Mouse (Mus musculus): ENCODE results near the gene Zfp950. TPM values are rescaled to one million over a fixed set of nuclear protein-coding genes. Genes with fewer than 3 reads are reported as not detected.

The Zfp950 gene
- polyA plus RNA-seq, 1 experiment = 5.7 TPM

DNA sequence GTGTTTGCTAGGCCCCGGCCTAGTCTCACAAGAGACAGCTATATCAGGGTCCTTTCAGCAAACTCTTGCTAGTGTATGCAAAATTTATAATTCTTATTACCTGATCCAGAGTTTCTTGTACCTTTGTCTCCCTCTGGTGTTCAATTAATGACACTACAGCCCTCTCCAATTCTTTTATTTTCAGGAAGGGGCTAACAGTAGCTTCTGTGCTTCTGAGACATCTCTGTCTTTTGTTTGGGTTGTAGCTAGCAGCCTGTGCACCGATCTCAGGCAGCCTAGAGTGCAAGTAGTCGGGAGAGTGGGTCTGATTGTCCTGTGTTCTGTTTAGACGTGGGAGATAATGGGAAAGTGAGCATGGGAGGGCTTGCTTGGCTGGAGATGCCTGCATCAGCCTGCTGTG, 42.9 kb downstream of the Zfp950 start:
- 15% methylated on average over 4 of the region's 4 CpGs for WGBS
- Histone ChIP-seq H3K4me1 (ENCODE audit: control insufficient read depth, insufficient read depth, low read length) (no peaks in the 10 kb centered on the region), H3K4me3 (replicated peaks; ENCODE audit: extremely low read depth, low read depth, low read length) (no peak overlapping the region)
- no peak for DNase-seq
- no peak for TF ChIP-seq CTCF (IDR thresholded peaks at IDR 0.05; ENCODE audit: insufficient read depth, low read length)
- TF ChIP-seq POLR2A (IDR thresholded peaks at IDR 0.05; ENCODE audit: borderline replicate concordance, extremely low read depth, low read depth, low read length) = no peak

DNA sequence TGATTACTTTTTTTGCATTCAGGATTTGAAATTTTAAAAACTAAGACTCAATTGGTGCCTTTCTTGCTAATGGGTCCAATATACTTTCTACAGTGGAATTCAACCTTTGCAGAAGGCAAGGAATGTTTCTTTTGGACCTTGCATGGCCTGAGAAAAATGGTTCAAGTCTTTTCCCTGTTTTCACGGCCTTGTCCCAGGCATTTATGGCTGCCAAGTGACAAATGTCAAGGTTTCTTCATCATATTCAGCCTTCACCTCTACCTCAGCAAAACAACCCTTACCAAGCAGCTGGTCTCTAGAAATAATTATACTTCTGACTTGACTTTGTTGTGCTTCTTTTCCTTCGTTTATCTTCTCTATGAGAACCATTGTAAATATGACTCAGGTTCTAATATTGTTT, 43.9 kb downstream of the Zfp950 start:
- TF ChIP-seq POLR2A (IDR thresholded peaks at IDR 0.05; ENCODE audit: borderline replicate concordance, extremely low read depth, low read depth, low read length) (no peak), CTCF (IDR thresholded peaks at IDR 0.05; ENCODE audit: insufficient read depth, low read length) (no peak)
- 73% methylated on average over 2 of the region's 2 CpGs for WGBS
- no peak for DNase-seq
- Histone ChIP-seq H3K4me1 (ENCODE audit: control insufficient read depth, insufficient read depth, low read length) (no peaks in the 10 kb centered on the region), H3K4me3 (replicated peaks; ENCODE audit: extremely low read depth, low read depth, low read length) (no peak overlapping the region)

DNA sequence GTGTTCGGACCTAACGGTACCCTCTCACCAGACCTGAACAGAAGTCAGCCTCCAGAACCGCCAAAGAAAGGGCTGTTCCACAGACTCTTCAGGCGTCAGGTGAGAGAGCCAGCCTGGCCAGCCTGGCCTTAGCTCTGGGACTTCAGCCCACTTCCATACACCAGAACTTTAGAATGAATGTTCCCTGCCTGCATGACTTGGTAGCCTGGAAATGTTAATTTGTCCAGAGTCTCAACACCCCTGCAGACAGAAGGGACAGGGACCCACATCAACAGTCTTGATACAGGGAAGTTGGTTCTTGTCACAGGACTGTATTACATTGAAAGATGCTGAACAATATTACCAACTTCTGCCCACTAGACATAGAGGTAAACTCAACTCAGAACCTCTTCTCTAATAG, 50.1 kb downstream of the Zfp950 start:
- H3K4me3 ChIP-seq (replicated peaks; ENCODE audit: extremely low read depth, low read depth, low read length) = no peak overlapping the region
- no peak for DNase-seq
- TF ChIP-seq CTCF (IDR thresholded peaks at IDR 0.05; ENCODE audit: insufficient read depth, low read length) (no peak), POLR2A (IDR thresholded peaks at IDR 0.05; ENCODE audit: borderline replicate concordance, extremely low read depth, low read depth, low read length) (no peak)
- WGBS = 93% methylated on average over 4 of the region's 4 CpGs
- H3K4me1 ChIP-seq (ENCODE audit: control insufficient read depth, insufficient read depth, low read length) = no peaks in the 10 kb centered on the region

DNA sequence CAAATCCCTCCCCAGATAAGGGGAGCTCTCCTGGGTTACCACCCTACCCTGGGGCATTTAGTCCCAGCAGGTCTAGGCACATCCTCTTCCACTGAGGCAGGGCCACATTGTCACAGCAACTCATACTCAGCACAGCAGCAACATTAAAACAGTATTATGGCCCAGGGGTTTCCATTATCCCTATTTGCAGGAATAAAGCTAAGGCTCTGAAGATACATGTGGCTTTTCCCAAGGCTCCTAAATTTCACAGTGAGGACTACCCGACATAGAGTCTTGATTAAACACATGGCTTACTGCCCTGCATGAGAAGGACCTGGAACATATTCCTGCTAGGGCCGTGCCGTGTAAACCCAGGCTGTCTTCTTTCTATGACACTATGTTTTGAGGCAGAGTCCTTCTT, 51.6 kb downstream of the Zfp950 start:
- 88% methylated on average over 3 of the region's 3 CpGs for WGBS
- no peak overlapping the region for H3K4me3 ChIP-seq (replicated peaks; ENCODE audit: extremely low read depth, low read depth, low read length)
- no peak for DNase-seq
- TF ChIP-seq POLR2A (IDR thresholded peaks at IDR 0.05; ENCODE audit: borderline replicate concordance, extremely low read depth, low read depth, low read length) = no peak
- no peak for TF ChIP-seq CTCF (IDR thresholded peaks at IDR 0.05; ENCODE audit: insufficient read depth, low read length)
- no peaks in the 10 kb centered on the region for H3K4me1 ChIP-seq (ENCODE audit: control insufficient read depth, insufficient read depth, low read length)

DNA sequence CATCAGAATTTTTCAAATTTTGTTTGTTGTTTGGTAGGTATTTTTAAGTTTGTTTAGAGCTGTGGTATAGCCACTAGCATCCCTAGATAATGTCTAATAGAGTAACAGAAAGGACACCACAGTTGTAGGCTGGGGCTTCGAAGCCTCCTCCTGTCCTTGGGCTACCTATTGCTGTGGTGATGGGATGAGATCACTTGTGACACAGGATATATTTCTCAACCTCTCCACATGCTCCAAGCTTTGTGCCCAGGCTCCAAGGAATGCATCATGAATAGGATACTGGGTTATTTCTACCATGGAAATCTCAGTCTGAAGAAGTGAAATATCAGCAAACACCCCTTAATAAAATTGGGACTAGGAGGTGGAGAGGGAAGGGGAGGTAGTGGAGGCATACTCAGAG, 52.9 kb downstream of the Zfp950 start:
- no peak overlapping the region for H3K4me3 ChIP-seq (replicated peaks; ENCODE audit: extremely low read depth, low read depth, low read length)
- TF ChIP-seq POLR2A (IDR thresholded peaks at IDR 0.05; ENCODE audit: borderline replicate concordance, extremely low read depth, low read depth, low read length) (no peak), CTCF (IDR thresholded peaks at IDR 0.05; ENCODE audit: insufficient read depth, low read length) (no peak)
- DNase-seq = no peak
- no peaks in the 10 kb centered on the region for H3K4me1 ChIP-seq (ENCODE audit: control insufficient read depth, insufficient read depth, low read length)
- 90% methylated on average over 1 of the region's 1 CpGs for WGBS

DNA sequence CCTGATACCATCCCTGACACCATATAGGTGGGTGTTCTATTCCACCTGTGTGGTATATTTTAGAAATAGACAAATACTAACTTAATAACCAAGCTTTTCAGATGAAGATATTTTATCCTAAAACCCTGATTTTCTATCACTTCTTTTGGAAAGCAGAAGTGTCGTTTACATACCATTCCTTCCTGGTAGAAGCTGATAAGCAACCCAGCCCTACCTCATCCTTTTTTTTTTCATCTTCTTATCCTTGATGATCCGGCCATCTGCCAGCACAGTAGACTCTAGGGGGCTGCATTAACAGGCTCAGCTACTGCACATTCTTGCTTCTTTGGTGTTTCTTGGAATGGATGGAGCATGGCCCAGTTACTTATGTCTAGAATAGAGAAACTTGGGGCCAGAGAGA, 55.4 kb downstream of the Zfp950 start:
- no peak for DNase-seq
- Histone ChIP-seq H3K4me3 (replicated peaks; ENCODE audit: extremely low read depth, low read depth, low read length) (no peak overlapping the region), H3K4me1 (ENCODE audit: control insufficient read depth, insufficient read depth, low read length) (no peaks in the 10 kb centered on the region)
- 75% methylated on average over 2 of the region's 2 CpGs for WGBS
- TF ChIP-seq CTCF (IDR thresholded peaks at IDR 0.05; ENCODE audit: insufficient read depth, low read length) (no peak), POLR2A (IDR thresholded peaks at IDR 0.05; ENCODE audit: borderline replicate concordance, extremely low read depth, low read depth, low read length) (no peak)

DNA sequence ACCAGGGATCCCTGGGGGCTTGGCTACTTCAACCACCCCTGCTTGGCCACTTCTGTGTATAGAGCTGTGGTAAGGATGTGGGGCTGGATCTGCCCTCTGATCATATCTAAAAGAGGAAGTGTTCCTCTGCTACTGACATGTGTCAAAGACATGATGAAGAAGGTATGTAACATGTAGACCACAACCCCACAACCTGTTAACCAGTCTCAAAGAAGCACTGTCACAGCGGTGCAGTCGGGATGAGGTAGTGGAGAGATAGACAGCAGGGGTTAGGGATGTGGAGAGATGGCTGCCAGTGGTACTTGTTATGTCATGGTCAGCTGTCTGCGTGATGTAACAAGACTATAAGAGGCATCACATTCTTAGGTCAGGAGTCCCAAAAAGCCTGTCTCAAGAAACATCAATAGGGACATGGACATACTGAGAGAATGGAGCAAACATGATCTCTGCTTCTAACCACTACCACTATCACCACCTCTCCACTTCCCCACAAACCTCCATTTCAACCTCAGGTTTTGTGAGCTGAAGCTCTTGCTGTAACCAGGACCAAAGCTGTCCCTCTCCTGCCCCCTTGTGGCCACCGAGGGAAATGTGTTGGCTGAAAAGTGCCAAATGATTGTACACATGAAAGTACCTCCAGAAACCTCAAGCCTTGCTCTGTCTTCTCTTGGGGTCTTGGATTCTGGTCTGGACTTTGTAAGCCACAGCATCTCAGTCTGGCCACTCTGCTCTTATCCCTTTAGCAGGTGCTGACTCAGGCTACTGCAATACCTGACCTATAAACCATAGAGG, 56.3 kb downstream of the Zfp950 start:
- WGBS = 45% methylated on average over 4 of the region's 4 CpGs
- TF ChIP-seq POLR2A (IDR thresholded peaks at IDR 0.05; ENCODE audit: borderline replicate concordance, extremely low read depth, low read depth, low read length) (no peak), CTCF (IDR thresholded peaks at IDR 0.05; ENCODE audit: insufficient read depth, low read length) (peak; percentile 98)
- Histone ChIP-seq H3K4me3 (replicated peaks; ENCODE audit: extremely low read depth, low read depth, low read length) (no peak overlapping the region), H3K4me1 (ENCODE audit: control insufficient read depth, insufficient read depth, low read length) (no peaks in the 10 kb centered on the region)
- DNase-seq = peak; percentile 89

DNA sequence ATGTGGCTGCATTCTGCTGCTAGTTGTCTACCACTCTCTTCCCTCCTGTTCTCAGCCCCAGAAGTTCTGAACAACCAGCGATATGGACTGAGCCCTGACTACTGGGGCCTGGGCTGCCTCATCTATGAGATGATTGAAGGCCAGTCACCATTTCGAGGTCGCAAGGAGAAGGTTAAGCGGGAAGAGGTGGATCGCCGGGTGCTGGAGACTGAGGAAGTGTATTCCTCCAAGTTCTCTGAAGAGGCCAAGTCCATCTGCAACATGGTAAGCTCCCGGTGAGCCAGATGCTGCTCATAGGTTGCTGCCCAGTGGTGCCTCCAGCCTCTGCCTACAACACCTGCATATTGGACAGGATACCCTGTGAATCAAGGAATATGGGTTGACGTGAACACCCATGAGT, 57.6 kb downstream of the Zfp950 start:
- WGBS = 92% methylated on average over 8 of the region's 8 CpGs
- Histone ChIP-seq H3K4me1 (ENCODE audit: control insufficient read depth, insufficient read depth, low read length) (no peaks in the 10 kb centered on the region), H3K4me3 (replicated peaks; ENCODE audit: extremely low read depth, low read depth, low read length) (no peak overlapping the region)
- no peak for DNase-seq
- TF ChIP-seq POLR2A (IDR thresholded peaks at IDR 0.05; ENCODE audit: borderline replicate concordance, extremely low read depth, low read depth, low read length) = no peak

DNA sequence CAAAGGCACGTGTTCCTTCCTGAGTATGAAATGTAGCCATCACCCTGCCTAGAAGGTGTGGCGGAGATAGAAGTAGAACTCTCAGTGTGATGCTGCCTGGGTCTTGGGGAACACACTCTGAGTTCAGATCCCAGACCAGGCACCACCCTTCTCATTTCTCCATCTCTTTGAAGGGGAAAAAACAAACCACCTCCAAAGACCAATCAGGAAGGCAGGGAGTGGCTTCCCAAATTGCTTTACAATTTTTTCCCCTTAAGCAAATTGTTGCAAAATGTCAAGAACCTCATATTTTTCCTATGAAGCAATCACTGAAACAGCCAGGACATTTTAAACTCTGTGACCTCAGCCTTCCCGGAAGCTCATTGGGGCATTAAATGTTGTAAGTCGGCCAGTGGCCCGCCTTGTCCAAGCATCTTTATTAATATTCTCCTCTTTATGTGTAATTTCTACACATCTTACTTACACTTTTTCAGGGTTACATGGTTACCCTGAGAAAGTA, 60.3 kb downstream of the Zfp950 start:
- H3K4me3 ChIP-seq (replicated peaks; ENCODE audit: extremely low read depth, low read depth, low read length) = no peak overlapping the region
- no peak for TF ChIP-seq CTCF (IDR thresholded peaks at IDR 0.05; ENCODE audit: insufficient read depth, low read length)
- TF ChIP-seq POLR2A (IDR thresholded peaks at IDR 0.05; ENCODE audit: borderline replicate concordance, extremely low read depth, low read depth, low read length) = no peak
- 59% methylated on average over 5 of the region's 5 CpGs for WGBS
- DNase-seq = no peak
- H3K4me1 ChIP-seq (ENCODE audit: control insufficient read depth, insufficient read depth, low read length) = no peaks in the 10 kb centered on the region

DNA sequence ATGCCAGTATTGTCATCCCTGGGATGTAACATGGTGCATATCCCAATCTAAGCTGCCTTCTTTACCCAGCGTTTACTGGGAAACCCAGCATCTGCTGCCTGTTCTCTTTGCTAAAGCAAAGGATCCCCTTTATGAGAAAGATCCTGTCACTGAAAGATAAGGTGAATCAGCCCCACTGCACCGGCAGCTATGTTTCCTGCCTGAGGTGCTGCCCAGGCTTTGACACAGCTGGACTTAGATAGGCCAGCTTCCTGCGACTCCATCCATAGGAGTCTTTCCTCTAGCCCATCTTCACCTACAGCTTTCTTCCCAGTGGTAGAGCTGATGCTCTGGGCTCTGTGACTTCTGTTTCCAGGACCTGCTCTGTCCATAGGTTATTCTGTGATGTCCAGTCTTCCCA, 62.0 kb downstream of the Zfp950 start:
- TF ChIP-seq CTCF (IDR thresholded peaks at IDR 0.05; ENCODE audit: insufficient read depth, low read length) (no peak), POLR2A (IDR thresholded peaks at IDR 0.05; ENCODE audit: borderline replicate concordance, extremely low read depth, low read depth, low read length) (no peak)
- WGBS = 82% methylated on average over 3 of the region's 3 CpGs
- no peak overlapping the region for H3K4me3 ChIP-seq (replicated peaks; ENCODE audit: extremely low read depth, low read depth, low read length)
- no peaks in the 10 kb centered on the region for H3K4me1 ChIP-seq (ENCODE audit: control insufficient read depth, insufficient read depth, low read length)
- no peak for DNase-seq

Data from lung, adult 2 months (tissue).